Mouse (Mus musculus) testis, postnatal 10 days (tissue): ENCODE measurements around the gene Vac14.
A peak's percentile ranks its signal among the peaks of the same experiment; 100 is the strongest.
"Not testable (repeated sequence)": the region's sequence is repeated elsewhere in the genome, so short reads cannot be mapped to it uniquely, and the experiment has no call there.

Experiments used
- DNase-seq: peaks from one replicate; pipeline ENCODE4 v3.0.0; 2021; ENCODE audit warnings: low spot score

The Vac14 gene

GRCm38 (mm10) chr8:110648577-110648976 is 30.2 kb downstream of the Vac14 start:
- DNase-seq = no peak

GRCm38 (mm10) chr8:110649286-110649685 is 30.9 kb downstream of the Vac14 start:
- DNase-seq = no peak

GRCm38 (mm10) chr8:110650838-110651237 is 32.5 kb downstream of the Vac14 start:
- DNase-seq = peak; percentile 70

- DNase-seq = no peak
Observed at GRCm38 (mm10) chr8:110651847-110652246, 33.5 kb downstream of the Vac14 start.

GRCm38 (mm10) chr8:110654075-110655060 is 36.0 kb downstream of the Vac14 start:
- no peak for DNase-seq

GRCm38 (mm10) chr8:110655827-110656226 is 37.4 kb downstream of the Vac14 start:
- no peak for DNase-seq

GRCm38 (mm10) chr8:110657661-110658060 is 39.3 kb downstream of the Vac14 start:
- no peak for DNase-seq

- DNase-seq = no peak
Observed at GRCm38 (mm10) chr8:110660121-110660520, 41.7 kb downstream of the Vac14 start.

GRCm38 (mm10) chr8:110662545-110662944 is 44.2 kb downstream of the Vac14 start:
- DNase-seq = no peak

- DNase-seq = no peak
Observed at GRCm38 (mm10) chr8:110663015-110663742, 44.8 kb downstream of the Vac14 start.

GRCm38 (mm10) chr8:110664202-110664896 is 46.0 kb downstream of the Vac14 start:
- DNase-seq = peak; percentile 63

- no peak for DNase-seq
Observed at GRCm38 (mm10) chr8:110665000-110665399, 46.6 kb downstream of the Vac14 start.

GRCm38 (mm10) chr8:110667590-110668177 is 49.3 kb downstream of the Vac14 start:
- not testable (repeated sequence) for DNase-seq

GRCm38 (mm10) chr8:110669932-110670628 is 51.7 kb downstream of the Vac14 start:
- DNase-seq = no peak

GRCm38 (mm10) chr8:110671309-110671708 is 52.9 kb downstream of the Vac14 start:
- DNase-seq = no peak

GRCm38 (mm10) chr8:110672133-110672532 is 53.7 kb downstream of the Vac14 start:
- DNase-seq = no peak

- no peak for DNase-seq
Observed at GRCm38 (mm10) chr8:110673168-110673567, 54.8 kb downstream of the Vac14 start.

GRCm38 (mm10) chr8:110674589-110674988 is 56.2 kb downstream of the Vac14 start:
- no peak for DNase-seq

GRCm38 (mm10) chr8:110676702-110677101 is 58.3 kb downstream of the Vac14 start:
- DNase-seq = no peak

GRCm38 (mm10) chr8:110677174-110677660 is 58.8 kb downstream of the Vac14 start:
- DNase-seq = no peak

GRCm38 (mm10) chr8:110678989-110679388 is 60.6 kb downstream of the Vac14 start:
- no peak for DNase-seq
